Mouse (Mus musculus): Measurements from ENCODE around the gene Ccdc194. TPM values are rescaled to one million over a fixed set of nuclear protein-coding genes. Genes with fewer than 3 reads are reported as not detected.
"Not testable (repeated sequence)": the region's sequence is repeated elsewhere in the genome, so short reads cannot be mapped to it uniquely, and the experiment has no call there.

Ccdc194 gene
- polyA plus RNA-seq, 1 experiment = 0.04 TPM

DNA sequence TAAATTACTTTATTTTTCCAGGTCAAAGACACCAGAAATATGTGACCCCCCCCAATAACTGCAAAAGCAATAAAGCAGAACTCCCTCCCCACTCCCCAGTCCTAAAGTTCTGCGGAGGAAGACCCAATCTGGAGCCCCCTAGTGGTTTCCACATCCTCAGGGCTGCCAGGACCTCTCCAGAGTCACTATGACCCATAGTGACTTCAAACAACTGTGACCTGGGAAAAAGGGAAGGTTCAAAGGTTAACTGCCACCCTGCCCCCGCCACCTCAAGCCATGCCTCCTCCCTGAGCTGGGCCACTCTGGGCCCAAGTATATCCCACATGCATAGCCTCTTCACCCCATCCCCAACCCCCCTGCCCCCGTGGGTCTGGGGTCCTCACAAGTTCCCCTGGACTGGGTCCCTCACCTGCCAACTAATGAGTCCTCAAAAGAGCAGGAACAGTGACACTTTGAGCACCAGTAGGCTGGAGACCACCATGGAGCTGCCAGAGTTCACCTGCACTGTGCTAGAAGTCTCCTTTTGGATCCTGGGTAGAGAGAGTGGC is 8.8 kb upstream of the Ccdc194 start:
- H3K36me3 ChIP-seq (ENCODE audit: control insufficient read depth, insufficient read depth) = no peaks in the 10 kb centered on the region
- no peak overlapping the region for H3ac ChIP-seq (ENCODE audit: control insufficient read depth, insufficient read length)
- H3K27me3 ChIP-seq (ENCODE audit: control insufficient read depth, insufficient read depth, insufficient read length) = no peaks in the 10 kb centered on the region
- no peak overlapping the region for H3K4me3 ChIP-seq
- TF ChIP-seq CEBPB (IDR thresholded peaks at IDR 0.05; ENCODE audit: insufficient read depth, poor library complexity, severe bottlenecking) (no peak), MYOD1 (IDR thresholded peaks at IDR 0.05; ENCODE audit: control insufficient read depth in 1 of 3, insufficient read length in 2 of 3, low read depth in 2 of 3) (no peak)
- H3K79me2 ChIP-seq (ENCODE audit: control insufficient read depth, insufficient read depth) = no peaks in the 10 kb centered on the region
- H3K4me2 ChIP-seq (ENCODE audit: low read depth) = no peak overlapping the region

GRCm38 (mm10) chr8:71530735-71531467 is 5.4 kb upstream of the Ccdc194 start:
- not testable (repeated sequence) for H3K27me3 ChIP-seq (ENCODE audit: control insufficient read depth, insufficient read depth, insufficient read length); H3K79me2 ChIP-seq (ENCODE audit: control insufficient read depth, insufficient read depth); H3K36me3 ChIP-seq (ENCODE audit: control insufficient read depth, insufficient read depth); H3K4me3 ChIP-seq; H3K4me2 ChIP-seq (ENCODE audit: low read depth); H3ac ChIP-seq (ENCODE audit: control insufficient read depth, insufficient read length)

GRCm38 (mm10) chr8:71528362-71529073 is 3.0 kb upstream of the Ccdc194 start:
- no peak overlapping the region for H3ac ChIP-seq (ENCODE audit: control insufficient read depth, insufficient read length)
- no peak overlapping the region for H3K4me3 ChIP-seq
- H3K4me2 ChIP-seq (ENCODE audit: low read depth) = no peak overlapping the region
- H3K27me3 ChIP-seq (ENCODE audit: control insufficient read depth, insufficient read depth, insufficient read length) = peaks cover 8% of the 10 kb centered on the region
- H3K79me2 ChIP-seq (ENCODE audit: control insufficient read depth, insufficient read depth) = no peaks in the 10 kb centered on the region
- TF ChIP-seq MYOD1 (IDR thresholded peaks at IDR 0.05; ENCODE audit: control insufficient read depth in 1 of 3, insufficient read length in 2 of 3, low read depth in 2 of 3) (no peak), TCF3 (IDR thresholded peaks at IDR 0.05; ENCODE audit: insufficient read length, low read depth) (no peak), MAX (IDR thresholded peaks at IDR 0.05; ENCODE audit: low read depth) (no peak), USF1 (IDR thresholded peaks at IDR 0.05; ENCODE audit: low read depth) (no peak), REST (IDR thresholded peaks at IDR 0.05; ENCODE audit: insufficient read depth, insufficient read length) (no peak), CEBPB (IDR thresholded peaks at IDR 0.05; ENCODE audit: insufficient read depth, poor library complexity, severe bottlenecking) (no peak), E2F4 (IDR thresholded peaks at IDR 0.05; ENCODE audit: insufficient read depth) (no peak), POLR2A (IDR thresholded peaks at IDR 0.05; ENCODE audit: insufficient read length, low read depth) (no peak), POLR2AphosphoS2 (IDR thresholded peaks at IDR 0.05; ENCODE audit: insufficient read length, low read depth) (no peak), TCF12 (IDR thresholded peaks at IDR 0.05; ENCODE audit: insufficient read depth, poor library complexity, severe bottlenecking) (no peak), MYOG (IDR thresholded peaks at IDR 0.05; ENCODE audit: control insufficient read depth in 1 of 3, insufficient read depth in 1 of 3, insufficient read length in 2 of 3, low read depth in 2 of 3) (no peak), SRF (IDR thresholded peaks at IDR 0.05; ENCODE audit: control insufficient read depth, insufficient read length, low read depth) (no peak)
- H3K36me3 ChIP-seq (ENCODE audit: control insufficient read depth, insufficient read depth) = no peaks in the 10 kb centered on the region

DNA sequence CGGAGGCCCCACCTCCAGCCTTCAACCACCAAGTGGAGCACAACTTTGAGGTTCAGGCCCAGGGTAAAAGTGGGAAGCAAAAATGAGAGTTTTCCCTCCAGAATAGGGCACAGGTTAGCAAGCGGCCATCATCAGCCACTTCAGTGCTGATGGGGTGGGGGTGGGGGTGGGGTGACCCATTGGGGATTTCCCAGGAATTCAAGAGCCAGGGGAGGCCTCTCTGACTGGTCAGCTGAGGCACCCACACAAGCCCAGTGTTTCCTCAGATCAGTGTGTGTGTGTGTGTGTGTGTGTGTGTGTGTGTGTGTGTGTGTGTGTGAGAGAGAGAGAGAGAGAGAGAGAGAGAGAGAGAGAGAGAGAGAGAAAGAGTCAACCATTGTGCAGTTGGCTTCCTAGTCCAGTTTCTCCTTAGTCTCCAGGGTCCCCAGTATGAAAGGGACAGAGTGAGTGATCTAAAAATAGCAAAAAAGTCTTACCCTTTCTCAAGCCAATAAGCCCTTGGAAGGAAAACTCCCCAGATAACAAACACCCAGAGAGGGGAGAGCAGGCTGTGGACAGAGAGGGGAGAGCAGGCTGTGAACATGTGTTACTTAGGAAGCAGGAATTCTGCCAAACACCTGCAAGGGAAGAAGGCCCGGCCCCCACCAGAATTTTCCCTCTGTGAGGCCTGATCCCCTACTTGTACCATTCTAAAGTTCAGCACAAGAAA is 1.8 kb upstream of the Ccdc194 start:
- H3K4me2 ChIP-seq (ENCODE audit: low read depth) = no peak overlapping the region
- TF ChIP-seq TCF12 (IDR thresholded peaks at IDR 0.05; ENCODE audit: insufficient read depth, poor library complexity, severe bottlenecking) (no peak), TCF3 (IDR thresholded peaks at IDR 0.05; ENCODE audit: insufficient read length, low read depth) (no peak), CEBPB (IDR thresholded peaks at IDR 0.05; ENCODE audit: insufficient read depth, poor library complexity, severe bottlenecking) (no peak), POLR2A (IDR thresholded peaks at IDR 0.05; ENCODE audit: insufficient read length, low read depth) (no peak), MYOD1 (IDR thresholded peaks at IDR 0.05; ENCODE audit: control insufficient read depth in 1 of 3, insufficient read length in 2 of 3, low read depth in 2 of 3) (no peak), USF1 (IDR thresholded peaks at IDR 0.05; ENCODE audit: low read depth) (no peak), E2F4 (IDR thresholded peaks at IDR 0.05; ENCODE audit: insufficient read depth) (no peak), MAX (IDR thresholded peaks at IDR 0.05; ENCODE audit: low read depth) (no peak), POLR2AphosphoS2 (IDR thresholded peaks at IDR 0.05; ENCODE audit: insufficient read length, low read depth) (no peak), SRF (IDR thresholded peaks at IDR 0.05; ENCODE audit: control insufficient read depth, insufficient read length, low read depth) (no peak), REST (IDR thresholded peaks at IDR 0.05; ENCODE audit: insufficient read depth, insufficient read length) (no peak), MYOG (IDR thresholded peaks at IDR 0.05; ENCODE audit: control insufficient read depth in 1 of 3, insufficient read depth in 1 of 3, insufficient read length in 2 of 3, low read depth in 2 of 3) (no peak)
- H3ac ChIP-seq (ENCODE audit: control insufficient read depth, insufficient read length) = no peak overlapping the region
- peaks cover 8% of the 10 kb centered on the region for H3K27me3 ChIP-seq (ENCODE audit: control insufficient read depth, insufficient read depth, insufficient read length)
- no peak overlapping the region for H3K4me3 ChIP-seq
- H3K36me3 ChIP-seq (ENCODE audit: control insufficient read depth, insufficient read depth) = no peaks in the 10 kb centered on the region
- no peaks in the 10 kb centered on the region for H3K79me2 ChIP-seq (ENCODE audit: control insufficient read depth, insufficient read depth)

DNA sequence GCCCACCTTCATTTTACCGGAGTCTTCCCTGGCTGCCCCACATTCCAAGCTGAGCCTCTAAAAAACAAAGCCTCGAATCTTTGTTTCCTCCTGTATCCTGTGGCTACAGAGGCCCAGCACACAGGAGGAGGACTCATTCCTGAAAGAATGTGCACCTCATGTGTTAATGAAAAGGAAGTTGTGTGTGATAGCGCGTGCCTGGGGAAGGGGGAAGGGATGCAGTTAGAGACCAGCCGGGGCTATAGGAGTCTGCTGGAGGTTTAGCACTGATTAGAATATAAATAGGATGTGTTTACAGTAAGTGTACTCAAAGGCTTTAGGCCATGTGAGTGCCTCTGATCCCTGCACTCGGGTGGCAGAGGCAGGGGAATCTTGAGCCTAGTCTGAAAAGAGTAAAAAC is 761 bp upstream of the Ccdc194 start:
- Histone ChIP-seq H3K79me2 (ENCODE audit: control insufficient read depth, insufficient read depth) (no peaks in the 10 kb centered on the region), H3K27me3 (ENCODE audit: control insufficient read depth, insufficient read depth, insufficient read length) (peaks cover 8% of the 10 kb centered on the region), H3K4me3 (no peak overlapping the region), H3K4me2 (ENCODE audit: low read depth) (no peak overlapping the region), H3K36me3 (ENCODE audit: control insufficient read depth, insufficient read depth) (no peaks in the 10 kb centered on the region), H3ac (ENCODE audit: control insufficient read depth, insufficient read length) (no peak overlapping the region)
- TF ChIP-seq E2F4 (IDR thresholded peaks at IDR 0.05; ENCODE audit: insufficient read depth) (no peak), MYOD1 (IDR thresholded peaks at IDR 0.05; ENCODE audit: control insufficient read depth in 1 of 3, insufficient read length in 2 of 3, low read depth in 2 of 3) (no peak), POLR2AphosphoS2 (IDR thresholded peaks at IDR 0.05; ENCODE audit: insufficient read length, low read depth) (no peak), MAX (IDR thresholded peaks at IDR 0.05; ENCODE audit: low read depth) (no peak), SRF (IDR thresholded peaks at IDR 0.05; ENCODE audit: control insufficient read depth, insufficient read length, low read depth) (no peak), REST (IDR thresholded peaks at IDR 0.05; ENCODE audit: insufficient read depth, insufficient read length) (no peak), MYOG (IDR thresholded peaks at IDR 0.05; ENCODE audit: control insufficient read depth in 1 of 3, insufficient read depth in 1 of 3, insufficient read length in 2 of 3, low read depth in 2 of 3) (no peak), TCF12 (IDR thresholded peaks at IDR 0.05; ENCODE audit: insufficient read depth, poor library complexity, severe bottlenecking) (no peak), CEBPB (IDR thresholded peaks at IDR 0.05; ENCODE audit: insufficient read depth, poor library complexity, severe bottlenecking) (no peak), USF1 (IDR thresholded peaks at IDR 0.05; ENCODE audit: low read depth) (no peak), TCF3 (IDR thresholded peaks at IDR 0.05; ENCODE audit: insufficient read length, low read depth) (no peak), POLR2A (IDR thresholded peaks at IDR 0.05; ENCODE audit: insufficient read length, low read depth) (no peak)
